Mouse (Mus musculus): ENCODE results near the gene Apex2.
"Not testable (repeated sequence)": the region's sequence is repeated elsewhere in the genome, so short reads cannot be mapped to it uniquely, and the experiment has no call there.

Apex2 gene

DNA sequence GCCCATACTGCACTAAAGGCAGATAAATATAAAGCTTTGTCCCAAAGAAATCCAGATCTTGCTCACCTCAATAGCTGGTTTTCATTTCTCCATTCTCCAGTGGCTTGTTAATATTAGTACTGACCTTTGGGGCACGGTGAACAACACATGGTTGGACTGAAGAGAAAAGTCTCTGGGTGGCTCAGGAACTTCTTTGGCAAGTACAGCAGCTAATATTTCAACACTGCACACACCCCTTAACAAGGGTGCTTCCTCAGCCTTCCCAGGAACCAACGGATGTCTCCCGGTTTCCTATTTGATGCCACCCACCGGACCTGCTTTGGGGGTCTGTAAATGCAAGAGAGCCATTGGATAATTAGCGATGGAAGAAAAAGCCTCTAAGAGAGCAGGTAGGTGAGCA, at the start of gene Apex2:
TSS of gene Apex2 (minus strand) at position 173 of the 400 bp plus-strand sequence.
- DNase-seq = no peak

GRCm38 (mm10) chrX:150636421-150636820, 46.8 kb upstream of the Apex2 start:
- no peak for DNase-seq

- no peak for DNase-seq
Measured at GRCm38 (mm10) chrX:150598882-150599281, 9.2 kb upstream of the Apex2 start.

- no peak for DNase-seq
Measured at GRCm38 (mm10) chrX:150595016-150595760, 5.5 kb upstream of the Apex2 start.

DNA sequence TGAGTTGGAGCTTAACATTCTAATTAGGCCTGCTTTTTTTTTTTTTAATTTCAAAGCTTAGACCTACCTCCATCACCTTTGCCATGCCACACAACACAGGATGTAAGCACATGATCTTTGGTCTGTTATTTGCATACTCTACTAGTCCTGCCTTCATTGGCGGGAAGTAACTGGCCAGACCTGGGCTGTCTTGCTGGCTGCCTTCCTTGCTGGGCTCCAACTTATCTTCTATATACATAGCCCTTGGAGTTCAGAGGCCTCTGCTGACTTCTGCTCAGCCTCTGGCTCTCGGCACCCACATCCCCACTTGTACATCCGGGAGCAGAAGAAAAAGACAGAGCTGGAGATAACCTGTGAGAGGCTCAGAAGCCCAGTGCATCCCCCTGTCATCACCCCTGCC, 4.5 kb upstream of the Apex2 start:
- no peak for DNase-seq

- peak; percentile 13 for DNase-seq
Measured at GRCm38 (mm10) chrX:150593266-150594035, 3.8 kb upstream of the Apex2 start.

GRCm38 (mm10) chrX:150588023-150588764, 1.5 kb downstream of the Apex2 start, which contains the start of gene Pfkfb1:
TSS of gene Pfkfb1 (plus strand) at chrX:150588229.
- DNase-seq = peak; percentile 80

DNA sequence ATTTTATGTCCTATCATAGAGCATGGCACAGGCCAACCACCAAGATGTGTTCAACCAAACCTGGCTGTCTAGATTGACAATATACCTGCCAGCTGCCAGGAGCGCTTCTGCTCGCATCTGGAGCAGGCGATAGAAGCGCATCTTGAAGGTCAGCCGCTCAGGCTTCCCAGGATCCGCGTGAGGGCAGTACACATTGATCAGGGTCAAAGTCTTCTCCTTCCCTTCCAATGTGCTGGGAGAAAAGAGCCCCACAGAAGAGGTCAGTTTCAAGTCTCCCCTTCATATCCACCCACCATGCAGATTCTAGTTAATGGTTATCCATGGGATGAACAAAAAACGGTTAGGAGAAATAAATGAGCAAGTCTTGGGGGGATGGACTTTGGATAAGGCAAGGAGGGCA, 4.6 kb downstream of the Apex2 start:
- DNase-seq = peak; percentile 83

- peak; percentile 53 for DNase-seq
Measured at GRCm38 (mm10) chrX:150581921-150582320, 7.7 kb downstream of the Apex2 start.

DNA sequence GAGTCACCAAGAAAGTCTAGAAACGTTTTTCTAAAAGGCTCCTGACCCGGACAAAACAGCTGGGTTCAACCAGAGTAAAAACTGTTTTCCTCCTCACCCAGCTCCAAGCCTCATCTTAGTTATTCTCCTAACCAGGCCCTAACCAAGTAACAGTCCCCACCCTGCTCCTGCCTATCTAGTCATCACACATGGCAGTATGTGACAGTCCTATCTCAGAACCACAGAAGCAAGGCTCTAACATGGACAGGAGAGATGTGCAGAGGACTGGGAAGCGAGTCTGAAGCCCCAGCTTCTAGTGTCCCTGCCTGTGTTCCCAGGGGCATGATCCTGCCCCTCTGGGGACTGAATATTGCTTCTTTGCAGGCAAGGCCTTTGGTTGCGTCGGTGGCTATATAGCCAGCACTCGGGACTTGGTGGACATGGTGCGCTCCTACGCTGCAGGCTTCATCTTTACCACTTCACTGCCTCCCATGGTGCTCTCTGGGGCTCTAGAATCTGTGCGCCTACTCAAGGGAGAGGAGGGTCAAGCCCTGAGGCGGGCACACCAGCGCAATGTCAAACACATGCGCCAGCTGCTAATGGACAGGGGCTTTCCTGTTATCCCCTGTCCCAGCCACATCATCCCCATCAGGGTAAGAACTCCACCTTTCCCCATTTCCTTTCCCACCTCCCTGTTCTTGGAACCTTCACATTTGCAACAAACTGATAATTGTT, 24.9 kb downstream of the Apex2 start:
- DNase-seq = no peak

GRCm38 (mm10) chrX:150554032-150554431, 35.6 kb downstream of the Apex2 start:
- DNase-seq = no peak

- DNase-seq = peak; percentile 9
Measured at GRCm38 (mm10) chrX:150551986-150552385, 37.7 kb downstream of the Apex2 start.

- DNase-seq = no peak
Measured at GRCm38 (mm10) chrX:150549639-150550038, 40.0 kb downstream of the Apex2 start.

- no peak for DNase-seq
Measured at GRCm38 (mm10) chrX:150547239-150547638, 42.4 kb downstream of the Apex2 start, which contains the start of gene Alas2. TSS of gene Alas2 (plus strand) at chrX:150547375.

DNA sequence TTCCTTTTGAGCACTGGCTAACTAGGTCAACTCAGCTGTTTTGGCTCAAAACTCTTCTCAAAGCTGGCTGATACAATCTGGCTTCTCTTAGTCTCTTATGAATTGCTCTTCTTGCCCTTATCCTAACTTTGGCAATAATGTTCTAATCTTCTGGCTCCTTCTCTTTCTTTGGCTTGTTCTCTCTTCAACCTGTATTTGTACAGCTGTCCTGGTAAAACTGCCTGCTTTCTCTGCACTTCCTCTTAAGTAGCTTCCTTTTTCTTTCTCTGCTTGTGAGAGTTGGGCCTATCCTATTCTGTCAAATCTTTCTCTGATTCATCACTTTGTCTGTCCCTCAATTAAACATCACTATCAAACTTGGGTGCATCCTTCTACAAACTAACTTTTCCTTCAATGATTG, 48.0 kb downstream of the Apex2 start:
- no peak for DNase-seq

- no peak for DNase-seq
Measured at GRCm38 (mm10) chrX:150540111-150540510, 49.6 kb downstream of the Apex2 start.

DNA sequence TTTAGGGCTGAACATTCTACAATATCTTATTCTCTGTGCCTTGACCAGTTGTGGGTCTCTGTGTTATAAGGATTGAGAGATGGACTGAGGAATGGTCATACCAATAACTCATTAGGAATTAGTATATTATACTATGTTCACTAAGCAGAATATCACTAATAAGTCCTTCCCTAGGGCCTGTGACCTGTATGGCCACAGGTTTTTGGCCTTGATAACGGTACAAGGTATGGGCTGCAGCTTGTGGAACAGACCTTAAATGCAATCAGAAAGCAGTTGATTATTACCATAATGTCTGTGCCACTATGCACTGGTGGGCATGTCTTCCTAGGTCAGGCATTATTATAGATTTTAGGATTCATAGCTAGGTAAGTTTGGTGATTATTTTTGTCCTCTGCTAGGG, 73.2 kb downstream of the Apex2 start:
- DNase-seq = no peak

DNA sequence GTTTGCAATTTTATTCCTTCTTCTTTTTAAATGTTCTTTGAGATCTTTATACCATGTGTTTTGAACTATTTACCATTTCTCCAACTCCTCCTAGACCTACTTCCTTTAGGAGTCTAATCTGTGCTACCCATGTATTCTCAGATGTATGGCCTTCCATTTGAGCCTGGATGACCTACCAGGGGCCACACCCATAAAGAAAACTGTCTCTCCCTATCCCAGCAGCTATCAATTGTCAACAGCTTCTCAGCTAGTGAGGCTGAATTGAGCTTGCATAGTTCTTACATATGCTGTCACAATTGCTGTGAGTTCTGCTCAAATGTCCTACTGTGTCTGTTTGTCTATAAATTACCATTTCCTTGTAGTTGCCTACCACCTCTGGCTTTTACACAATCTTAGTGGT, 73.7 kb downstream of the Apex2 start:
- DNase-seq = no peak

DNA sequence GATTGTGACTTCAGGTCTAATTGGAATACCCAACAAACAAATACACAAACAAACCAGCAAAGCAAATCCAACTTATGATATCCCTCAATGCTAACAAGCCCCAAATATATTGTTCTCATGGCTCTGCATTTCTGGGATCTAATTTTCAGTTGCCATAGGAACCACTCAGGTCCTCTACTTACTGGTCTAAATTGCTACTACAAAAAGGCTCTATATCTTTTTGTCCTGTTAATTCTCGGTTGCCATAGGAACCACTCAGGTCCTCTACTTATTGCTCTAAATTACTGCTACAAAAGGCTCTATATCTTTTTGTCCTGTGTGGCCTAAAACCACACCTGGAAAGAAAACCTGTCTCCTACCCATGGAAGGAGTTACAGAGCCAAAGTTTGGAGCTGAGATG, 75.5 kb downstream of the Apex2 start:
- no peak for DNase-seq

- DNase-seq = peak; percentile 11
Measured at GRCm38 (mm10) chrX:150511274-150511673, 78.4 kb downstream of the Apex2 start.

DNA sequence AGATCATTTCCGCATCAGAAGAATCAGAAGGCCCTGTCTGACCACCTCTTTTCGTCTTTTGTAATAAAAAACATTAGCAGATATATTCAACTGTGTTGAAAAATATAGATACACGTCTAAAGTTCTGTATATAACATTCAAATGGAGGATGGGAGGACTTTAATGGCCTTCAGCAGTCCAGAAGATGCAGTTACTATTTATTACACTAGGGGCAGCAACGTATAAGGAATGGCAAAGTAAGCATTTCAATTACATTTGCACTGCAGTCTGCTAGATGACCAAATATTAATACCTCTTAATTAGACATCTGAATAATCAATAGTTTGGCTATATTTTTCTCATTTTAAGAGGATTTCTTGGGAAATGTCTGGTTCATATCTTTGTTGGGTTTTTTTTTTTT, 79.0 kb downstream of the Apex2 start:
- DNase-seq = peak; percentile 66

- DNase-seq = no peak
Measured at GRCm38 (mm10) chrX:150508696-150509095, 81.0 kb downstream of the Apex2 start.

DNA sequence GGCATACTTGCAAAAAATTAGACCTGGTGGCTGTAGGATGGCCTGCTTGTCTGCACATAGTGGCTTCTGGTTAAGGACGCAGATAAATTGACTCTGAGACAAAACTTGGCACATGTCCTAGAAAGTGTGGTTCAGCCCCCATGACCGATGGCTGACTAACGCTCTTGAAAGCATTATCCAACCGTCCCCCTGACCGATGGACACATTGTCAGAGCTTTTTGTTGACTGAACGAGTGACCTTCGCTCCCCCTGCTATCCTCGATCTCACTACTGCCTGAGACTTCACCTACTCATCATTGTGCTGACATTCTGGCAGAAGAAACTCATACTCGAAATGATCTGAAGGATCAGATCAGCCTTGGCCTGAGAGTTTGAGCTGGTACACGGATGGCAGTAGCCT, 101.9 kb downstream of the Apex2 start:
- DNase-seq = not testable (repeated sequence)

All from kidney, adult 9 months (tissue).